Mouse (Mus musculus) cerebellum, adult 11-12 months (tissue): ENCODE results near the gene Mapk1ip1l.
A peak's percentile ranks its signal among the peaks of the same experiment; 100 is the strongest.
"Not testable (repeated sequence)": the region's sequence is repeated elsewhere in the genome, so short reads cannot be mapped to it uniquely, and the experiment has no call there.

Experiments used
- DNase-seq: peaks from one replicate; pipeline ENCODE4 v3.0.0; 2022

The Mapk1ip1l gene

DNA sequence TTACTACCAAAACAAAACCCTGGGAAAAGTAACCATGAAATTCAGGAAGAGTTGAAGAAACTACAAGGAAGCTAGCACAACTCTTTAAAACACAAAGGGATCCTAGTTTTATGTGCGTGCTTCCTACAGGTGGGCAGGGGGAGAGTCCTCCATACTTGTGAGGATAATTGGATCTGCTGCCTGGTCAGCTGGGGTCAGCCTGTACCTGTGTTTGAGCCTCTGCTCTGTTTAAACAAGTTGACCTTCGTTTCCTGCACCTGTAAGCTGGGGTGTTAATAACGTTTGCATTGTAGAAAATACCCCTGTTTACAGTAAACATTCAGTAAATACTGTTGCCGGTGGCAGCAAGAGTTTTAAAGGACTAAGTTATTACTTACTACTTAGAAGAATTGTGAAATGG is 7.9 kb downstream of the Mapk1ip1l start:
- no peak for DNase-seq

DNA sequence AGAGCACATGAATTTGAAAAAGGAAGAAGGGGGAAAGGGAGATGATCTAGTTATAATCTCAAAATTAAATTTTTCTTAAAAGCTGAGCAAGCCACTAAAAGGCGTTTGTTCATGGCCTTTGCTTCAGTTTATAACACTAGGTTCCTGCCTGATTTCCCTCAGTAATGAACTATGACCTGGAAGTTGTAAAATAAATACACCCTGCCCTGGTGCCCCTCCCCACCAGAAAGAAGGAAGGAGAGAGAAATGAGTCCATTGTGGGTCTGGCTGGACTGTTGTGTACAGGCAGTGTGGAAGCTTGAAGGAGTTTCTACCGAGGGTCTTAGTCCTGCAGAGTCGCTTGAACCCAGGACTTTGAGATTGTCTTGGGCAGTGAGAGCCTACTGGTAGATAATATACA is 9.6 kb downstream of the Mapk1ip1l start:
- DNase-seq = no peak

DNA sequence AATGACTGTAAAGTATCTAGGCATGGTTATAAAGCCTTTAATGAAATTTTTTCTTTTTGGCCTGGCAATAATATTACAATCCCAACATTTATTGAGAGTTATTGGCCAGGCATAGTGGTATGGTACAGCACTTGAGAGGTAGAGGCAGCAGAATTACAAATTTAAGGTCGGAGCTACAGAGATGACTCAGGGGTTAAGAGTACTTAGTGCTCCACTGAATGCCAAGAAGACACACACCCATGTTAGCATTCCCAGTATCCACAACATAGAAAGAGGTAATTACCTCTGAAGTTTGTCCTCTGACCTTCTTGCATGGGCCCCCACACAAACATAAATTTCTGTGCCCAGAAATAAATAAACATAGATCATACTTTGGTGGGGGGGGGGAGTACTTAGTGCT is 11.0 kb downstream of the Mapk1ip1l start:
- no peak for DNase-seq

DNA sequence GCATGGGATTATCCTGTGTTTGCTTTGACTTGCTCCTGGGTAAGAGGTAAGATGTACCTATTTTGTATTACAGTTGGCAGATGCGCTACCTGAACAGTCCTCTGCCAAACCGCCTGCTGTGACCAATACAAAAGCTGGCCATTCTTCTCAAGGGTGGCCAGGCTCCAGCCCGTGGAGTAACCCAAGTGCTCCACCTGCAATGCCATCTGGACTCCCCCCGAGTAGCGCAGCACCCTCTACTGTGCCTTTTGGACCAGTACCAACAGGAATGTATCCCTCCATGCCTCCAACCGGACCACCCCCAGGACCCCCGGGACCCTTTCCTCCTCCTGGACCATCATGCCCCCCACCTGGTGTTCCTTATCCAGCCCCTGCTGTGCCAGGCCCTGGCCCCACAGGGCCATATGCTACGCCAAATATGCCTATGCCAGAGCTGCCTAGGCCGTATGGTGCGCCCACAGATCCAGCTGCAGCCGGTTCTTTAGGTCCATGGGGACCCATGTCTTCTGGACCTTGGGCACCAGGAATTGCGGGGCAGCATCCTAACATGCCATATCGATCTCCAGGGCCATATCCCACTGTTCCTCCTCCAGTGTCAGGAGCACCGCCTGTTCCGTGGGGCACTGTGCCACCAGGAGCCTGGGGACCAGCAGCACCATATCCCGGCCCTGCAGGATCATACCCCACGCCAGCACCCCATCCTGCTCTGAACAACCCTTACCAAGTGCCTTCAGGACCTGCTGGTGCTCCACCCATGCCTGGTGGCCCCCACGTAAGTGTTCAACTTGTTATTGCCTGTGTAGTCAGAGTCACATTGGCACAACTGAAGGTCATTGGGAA is 12.5 kb downstream of the Mapk1ip1l start:
- peak; percentile 92 for DNase-seq

DNA sequence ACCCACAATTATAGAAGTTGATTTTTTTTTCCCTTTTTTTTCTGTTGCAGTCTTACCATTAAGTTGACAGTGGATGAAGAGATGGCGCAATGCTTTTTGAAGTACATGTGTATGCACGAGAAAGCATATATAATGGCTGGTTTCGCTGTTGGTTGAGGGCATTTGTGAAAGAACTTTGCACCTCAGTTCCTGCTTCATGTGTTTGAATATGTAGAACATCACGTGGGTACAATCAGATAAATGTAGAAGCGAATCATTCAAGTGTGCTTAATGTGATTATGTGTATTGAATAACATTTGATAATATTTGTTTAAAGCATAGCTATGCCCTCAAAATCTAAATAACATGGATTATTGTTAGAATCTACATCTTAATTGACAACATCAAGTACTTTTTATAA is 21.3 kb downstream of the Mapk1ip1l start:
- no peak for DNase-seq

DNA sequence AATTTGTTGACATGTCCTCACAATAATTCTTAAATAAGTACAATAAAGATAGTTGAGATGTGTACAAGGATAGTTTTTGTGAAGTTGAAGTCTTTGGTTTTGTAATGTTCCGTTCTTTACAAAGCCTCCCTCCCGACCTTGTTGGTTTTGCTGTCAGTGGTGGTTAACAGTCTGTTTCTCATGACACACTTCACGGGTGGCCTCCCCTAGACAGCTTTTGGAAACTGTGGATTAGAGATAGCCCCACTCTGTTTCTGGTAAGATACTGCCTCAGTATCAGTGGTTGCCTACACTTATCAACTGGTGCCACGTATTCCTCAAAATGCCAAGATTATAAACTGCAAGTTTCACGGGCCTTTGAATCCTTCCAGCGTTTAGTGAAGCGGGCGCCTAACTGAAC is 23.5 kb downstream of the Mapk1ip1l start:
- DNase-seq = not testable (repeated sequence)

DNA sequence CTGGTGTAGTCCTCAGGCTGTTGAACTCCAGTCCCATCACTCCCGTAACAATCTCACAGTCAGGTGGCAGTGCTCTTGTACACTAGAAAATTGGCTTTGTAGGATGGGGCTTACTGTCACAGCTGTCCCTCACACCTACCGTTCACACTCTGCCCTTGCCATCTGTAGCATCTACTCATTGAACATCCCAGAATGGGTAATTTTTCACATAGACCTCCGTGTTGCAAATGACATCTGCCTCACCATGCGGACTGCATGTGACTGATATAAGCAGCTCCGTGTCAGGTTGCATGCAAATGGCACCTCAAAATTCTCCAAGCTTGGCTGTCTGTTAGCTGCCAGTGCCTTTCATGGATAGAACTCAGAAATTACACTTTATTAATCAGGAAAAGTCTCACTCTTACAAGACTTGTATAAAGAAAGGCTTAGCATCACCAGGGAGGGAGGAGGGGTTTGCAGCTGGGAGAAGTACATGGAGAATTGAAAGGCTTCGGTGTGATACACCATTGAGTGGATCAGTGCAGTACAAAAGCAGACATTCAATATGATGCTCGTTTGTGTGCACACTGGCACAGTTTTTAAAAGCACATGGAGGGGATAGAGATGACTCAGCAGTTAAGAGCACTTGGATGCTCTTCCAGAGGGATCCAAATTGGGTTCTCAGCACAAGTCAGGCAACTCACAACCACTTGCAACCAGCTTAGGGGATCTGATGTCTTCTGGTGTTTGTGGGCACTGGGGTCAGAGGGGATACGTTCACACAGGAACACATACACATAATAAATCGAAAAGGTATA is 28.1 kb downstream of the Mapk1ip1l start:
- DNase-seq = no peak

DNA sequence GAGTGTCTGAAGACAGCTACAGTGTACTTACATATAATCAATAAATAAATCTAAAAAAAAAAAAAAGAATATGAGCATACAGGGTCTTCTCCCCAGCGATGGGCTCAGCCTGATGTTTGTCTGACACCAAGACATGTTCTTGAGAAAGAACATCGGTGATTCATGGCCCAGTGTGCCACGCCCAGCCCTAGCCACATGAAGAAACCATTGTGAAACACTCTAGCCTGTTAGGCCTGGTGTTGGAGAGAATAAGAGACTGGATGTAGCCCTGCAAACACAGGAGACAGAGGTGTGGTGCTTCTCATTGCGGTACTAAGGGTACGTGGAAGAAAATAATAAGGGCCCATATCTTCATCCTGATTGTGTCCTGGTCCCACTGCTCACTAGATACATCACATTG is 29.3 kb downstream of the Mapk1ip1l start:
- DNase-seq = no peak

DNA sequence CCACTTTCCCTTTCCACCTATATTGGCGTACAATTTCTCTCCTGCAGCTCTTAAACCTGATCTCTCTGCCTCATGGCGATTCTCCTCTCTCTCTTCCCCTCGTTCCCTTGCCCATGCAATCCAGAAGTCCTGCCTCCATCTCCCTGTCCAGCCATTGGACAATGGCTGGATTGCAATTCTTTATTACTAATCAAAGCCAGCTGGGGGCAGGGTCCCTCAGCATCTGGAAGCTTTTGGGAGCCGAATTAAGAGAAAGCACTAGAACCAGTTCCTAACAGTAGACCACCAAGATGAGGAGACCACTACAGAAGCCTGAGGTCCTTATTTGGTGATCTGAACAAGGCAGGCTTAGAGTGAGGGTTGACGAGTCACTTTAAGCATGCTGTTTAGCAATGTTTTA is 33.9 kb downstream of the Mapk1ip1l start:
- no peak for DNase-seq

DNA sequence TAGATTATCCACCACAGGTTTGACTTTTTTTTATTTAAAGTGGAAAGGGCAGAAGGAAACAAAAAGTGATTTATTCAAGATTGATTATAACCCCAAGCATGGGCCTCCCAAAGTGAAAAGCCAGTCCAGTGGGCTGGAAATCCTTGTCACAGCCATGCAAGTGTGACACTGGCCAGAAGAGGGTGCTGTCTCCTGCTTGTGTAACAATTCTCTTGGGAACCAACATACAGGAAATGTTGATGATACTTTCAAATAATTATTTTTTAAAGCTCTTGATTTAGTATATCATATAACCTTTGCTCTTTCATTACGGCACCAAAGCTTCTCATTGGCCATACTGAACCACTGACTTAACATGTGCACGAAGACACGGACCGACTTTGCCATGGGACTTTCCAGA is 36.8 kb downstream of the Mapk1ip1l start:
- no peak for DNase-seq

DNA sequence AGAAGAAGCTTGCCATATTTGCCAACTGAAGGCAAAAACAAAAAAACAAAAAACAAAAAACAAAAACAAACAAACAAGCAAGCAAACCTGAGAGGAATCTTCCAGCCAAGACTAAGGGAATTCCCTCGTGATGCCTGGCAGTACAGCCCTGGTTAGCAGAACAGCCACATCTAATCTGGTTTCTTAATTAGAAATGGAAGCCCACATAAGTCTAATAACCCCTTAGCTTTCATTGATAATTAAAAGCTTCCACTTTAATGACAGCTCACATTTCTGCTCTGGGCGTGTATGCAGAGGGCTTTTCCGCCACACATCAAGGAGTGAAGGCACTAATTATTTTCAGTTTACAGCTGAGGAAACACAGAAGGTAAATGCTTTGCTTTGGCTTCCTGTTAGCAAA is 37.2 kb downstream of the Mapk1ip1l start:
- no peak for DNase-seq

DNA sequence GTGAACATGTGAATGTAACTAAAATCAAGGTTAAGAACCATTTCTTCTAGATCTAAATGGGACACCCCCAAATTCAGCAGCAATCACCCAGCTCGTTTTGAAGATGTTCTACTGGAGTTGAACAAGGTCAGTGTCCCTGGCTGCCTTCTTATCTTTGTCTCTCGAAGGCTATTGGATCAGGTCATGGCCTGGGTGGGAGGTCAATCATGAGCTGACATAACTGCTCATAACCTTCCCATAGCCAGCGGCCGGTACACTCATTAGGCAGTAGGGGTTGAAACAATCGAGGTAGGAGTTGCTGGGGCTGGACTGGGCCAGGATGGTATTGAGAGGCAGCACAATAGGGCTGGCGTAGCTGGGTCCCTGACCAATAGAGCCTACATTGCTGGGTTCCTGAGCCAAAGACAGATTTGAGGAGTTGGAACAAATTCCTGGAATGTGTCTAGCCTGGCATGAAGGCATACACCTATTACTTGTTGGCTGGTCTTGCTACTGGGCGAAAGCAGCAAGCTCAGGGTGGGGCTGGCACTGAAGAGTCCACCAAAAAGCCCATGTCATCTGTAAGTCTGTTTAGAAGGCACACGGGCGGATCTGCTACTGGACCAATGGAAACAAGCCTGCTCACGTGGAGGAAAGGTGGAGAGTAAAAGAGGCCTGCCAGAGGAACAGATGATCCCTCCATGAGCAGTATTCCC is 42.3 kb downstream of the Mapk1ip1l start:
- no peak for DNase-seq

DNA sequence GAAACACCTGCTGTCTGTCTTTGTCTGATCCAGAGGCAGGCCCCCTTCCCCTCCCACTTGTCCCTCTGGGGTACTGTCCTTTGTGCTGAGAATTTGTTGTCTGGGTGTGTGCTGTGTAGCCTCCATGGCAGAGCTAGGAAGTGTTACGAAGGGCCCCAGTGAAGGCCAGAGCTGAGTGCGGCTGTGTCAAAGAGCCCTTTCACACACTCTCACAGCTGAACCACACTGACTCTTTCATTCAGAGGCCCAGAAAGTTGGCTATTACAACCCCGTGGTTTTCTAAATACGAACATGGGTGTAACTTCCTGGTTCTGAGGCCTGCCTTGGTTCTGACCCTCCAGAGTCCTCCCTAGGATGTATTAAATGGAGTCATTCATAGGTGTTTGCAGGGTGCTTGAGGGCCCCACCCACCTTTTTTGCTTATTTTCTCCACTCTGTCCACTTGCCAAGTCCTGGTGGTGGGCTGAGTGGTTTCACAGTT is 43.8 kb downstream of the Mapk1ip1l start:
- DNase-seq = no peak

DNA sequence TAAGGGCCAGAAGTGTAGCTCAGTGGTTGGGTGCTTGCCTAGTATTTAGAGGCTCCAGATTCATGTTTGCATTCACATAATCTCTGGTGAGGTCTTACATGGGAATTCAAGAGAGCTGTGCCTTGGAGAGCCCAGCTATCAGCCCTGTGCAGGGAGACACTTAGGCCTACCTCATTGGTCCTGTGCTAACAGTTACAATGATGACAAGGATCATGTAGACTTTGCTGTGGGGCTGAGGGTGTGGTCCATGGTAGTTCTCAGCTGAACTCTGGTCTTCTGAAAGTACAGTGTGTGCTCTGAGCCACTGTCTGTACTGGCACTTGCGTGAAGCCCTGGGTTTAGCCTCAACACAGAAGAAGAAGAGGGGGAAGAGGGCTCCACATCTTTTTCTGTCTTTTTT is 48.6 kb downstream of the Mapk1ip1l start:
- no peak for DNase-seq

DNA sequence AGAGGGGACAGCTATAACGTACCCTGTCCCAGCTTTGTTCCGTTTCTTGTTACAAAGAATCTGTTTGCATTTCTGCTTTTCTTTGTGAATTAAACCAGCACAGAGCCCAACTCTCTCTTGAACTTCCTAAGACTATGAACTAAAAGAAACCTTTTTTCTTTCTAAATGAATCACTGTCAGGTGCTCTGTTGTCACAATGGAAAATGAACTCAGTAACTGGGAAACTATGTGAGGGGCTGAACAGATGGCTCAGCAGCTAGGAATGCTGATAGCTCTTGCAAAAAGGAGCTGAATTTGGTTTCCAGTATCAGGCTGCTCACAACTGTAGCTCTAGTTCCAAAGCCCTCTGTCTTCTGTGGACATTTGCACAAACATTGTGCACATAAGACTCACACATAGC is 52.9 kb downstream of the Mapk1ip1l start:
- no peak for DNase-seq

DNA sequence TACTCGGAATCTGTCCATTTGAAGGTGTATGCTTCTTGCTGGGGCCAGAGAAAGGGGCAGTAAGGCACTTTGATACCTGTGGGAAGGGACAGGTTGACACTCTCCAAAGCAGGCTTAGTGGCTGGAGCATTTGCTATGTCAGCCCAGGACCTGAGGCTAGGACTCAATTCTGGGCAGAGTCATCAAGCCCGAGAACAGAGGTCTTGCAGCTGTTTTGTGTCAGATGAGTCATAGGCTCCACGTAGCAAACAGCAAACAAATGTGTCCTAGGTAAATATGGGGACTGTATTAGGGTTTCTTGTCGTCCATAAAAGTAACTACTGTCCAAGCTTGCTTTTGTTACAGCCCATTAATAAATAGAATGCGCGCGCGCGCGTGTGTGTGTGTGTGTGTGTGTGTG is 54.2 kb downstream of the Mapk1ip1l start:
- no peak for DNase-seq

DNA sequence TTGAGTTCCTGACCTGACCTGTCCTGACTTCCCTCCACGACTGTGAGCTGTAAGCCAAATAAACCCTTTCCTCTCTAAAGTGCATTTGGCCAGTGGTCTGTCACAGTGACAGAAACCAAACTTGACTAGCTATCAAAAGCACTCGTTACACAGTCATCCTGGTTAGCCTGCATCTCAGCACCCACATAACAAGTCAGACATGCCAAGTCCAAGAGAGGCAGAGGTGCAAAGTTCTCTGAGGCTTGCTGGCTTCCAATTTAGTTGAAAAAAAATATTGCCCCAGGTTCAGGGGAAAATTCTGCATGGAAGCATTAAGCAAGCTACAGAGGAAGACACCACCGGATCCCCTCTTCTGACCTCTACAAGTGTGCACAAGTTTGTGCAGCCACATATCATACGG is 55.2 kb downstream of the Mapk1ip1l start:
- DNase-seq = no peak

DNA sequence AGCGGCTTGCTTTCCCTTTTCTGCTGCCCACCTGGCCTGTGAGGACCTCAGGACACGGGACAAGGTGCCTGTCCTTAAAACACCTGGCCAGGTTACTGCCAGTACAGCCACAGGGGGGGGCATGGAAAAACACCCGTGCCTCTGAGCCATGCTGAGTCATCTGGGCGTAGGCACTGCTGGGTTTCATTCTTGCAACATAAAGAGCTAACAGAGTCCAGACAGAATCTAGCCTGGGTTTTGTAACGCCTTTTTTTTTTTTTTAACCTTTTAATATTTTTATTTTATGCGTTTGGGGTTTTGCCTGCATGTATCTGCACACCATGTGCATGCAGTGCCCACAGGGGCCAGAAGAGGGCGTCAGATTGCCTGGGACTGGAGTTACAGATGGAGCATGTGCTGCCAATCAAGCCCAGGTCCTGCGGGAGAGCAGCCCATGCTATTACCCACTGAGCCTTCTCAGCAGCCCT is 56.1 kb downstream of the Mapk1ip1l start:
- no peak for DNase-seq

DNA sequence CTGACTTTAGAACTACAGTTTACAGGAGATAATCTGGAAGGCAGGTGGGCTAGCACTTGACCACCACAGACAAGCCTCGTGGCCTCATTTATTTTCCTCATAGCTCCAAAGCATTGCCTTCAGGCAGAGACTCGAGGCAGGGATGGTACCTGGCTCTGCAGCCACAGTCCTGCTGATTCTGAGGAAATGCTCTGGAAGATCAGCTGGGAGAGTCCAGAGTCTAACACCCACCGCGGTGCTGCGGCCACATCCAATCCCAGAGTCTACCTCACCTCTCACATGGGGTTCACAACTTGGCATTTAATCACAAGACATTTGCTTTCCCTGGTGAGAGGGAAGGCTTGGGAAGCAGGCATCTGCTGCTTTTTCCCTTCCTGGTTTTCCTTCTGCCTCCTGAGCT is 56.9 kb downstream of the Mapk1ip1l start:
- DNase-seq = no peak

DNA sequence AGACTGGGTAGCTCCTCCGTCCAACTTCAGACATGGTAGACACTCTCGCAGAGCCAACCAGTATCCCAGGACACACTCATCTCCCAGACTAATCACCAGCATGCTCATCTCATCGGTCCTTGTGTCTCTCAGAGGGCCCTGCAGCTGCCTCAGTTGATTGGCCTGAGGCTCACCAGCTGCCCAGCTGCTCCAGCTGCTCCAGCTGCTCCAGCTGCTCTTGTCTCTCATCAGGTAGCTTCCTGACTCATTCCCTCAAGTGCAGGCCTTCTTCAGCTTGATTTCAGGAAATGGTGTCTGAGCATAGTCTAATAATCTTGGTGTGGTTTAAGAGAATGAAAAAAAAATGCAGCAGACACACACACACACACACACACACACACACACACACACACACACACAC is 58.6 kb downstream of the Mapk1ip1l start:
- no peak for DNase-seq

DNA sequence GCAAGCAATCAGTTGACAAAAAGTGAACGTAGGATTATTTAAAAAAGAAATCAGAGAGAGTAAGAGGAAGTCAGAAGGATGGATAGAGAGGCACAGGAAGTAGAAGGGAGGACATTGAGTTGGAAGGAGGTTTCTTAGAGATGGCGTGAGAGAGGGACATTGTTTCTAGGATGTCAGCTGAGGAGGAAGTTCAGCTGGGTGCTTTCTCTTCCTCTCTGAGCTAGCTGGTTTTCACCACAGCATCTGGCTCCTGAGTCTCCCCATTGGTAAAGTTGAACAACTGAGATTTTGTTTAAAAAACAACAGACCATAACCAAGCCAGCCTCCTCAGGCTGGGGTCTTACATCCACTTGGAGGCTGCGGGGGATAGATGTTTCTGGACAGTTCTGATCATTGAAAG is 61.5 kb downstream of the Mapk1ip1l start:
- no peak for DNase-seq

DNA sequence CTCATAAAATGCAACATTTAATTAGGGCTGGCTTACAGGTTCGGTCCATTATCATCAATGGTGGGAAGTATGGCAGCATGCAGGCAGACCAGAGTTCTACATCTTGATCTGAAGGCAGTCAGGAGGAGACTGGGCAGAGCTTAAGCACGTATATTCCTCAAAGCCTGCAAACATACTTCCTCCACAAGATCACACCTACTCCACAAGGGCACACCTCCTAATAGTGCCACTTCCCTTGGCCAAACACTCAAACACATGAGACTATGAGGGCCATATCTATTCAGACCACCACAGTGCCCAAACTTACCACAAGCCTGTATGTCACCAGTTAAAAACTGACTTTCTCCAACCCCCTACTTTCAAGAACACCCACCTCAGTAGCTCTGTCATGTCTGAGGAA is 63.4 kb downstream of the Mapk1ip1l start:
- DNase-seq = no peak

DNA sequence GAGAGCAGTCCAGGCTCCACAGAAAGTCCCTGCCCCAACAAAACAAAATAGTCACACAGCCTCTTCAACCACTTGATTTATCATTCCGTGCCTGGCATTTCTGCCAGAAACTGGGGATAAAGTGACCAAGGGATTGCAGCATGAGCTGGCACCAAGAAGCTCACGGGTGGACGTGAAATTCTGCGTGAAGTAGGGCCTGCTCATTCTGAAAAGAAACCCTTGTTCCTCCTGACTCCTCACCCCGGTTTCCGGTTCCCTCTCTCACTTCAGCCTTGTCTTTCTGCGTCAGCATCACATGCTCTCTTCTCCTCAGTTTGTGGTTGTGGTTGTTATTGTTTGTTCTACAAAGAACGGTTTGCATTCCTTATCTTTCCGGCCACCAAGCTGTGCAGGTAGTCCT is 63.8 kb downstream of the Mapk1ip1l start:
- no peak for DNase-seq
